Mouse (Mus musculus) CH12.LX (cell line): ENCODE data around the gene Bcas3. TPM values are rescaled to one million over a fixed set of nuclear protein-coding genes. Genes with fewer than 3 reads are reported as not detected.

ENCODE experiments used
- DNase-seq: peaks from one replicate; pipeline ENCODE4 v3.0.0-alpha.2; 2013; ENCODE audit errors: extremely low read depth
- H3K27ac ChIP-seq: 2 replicates; pipeline ENCODE4 v1.5.1; 2012; ENCODE audit warnings: low read depth, mild to moderate bottlenecking, control low read depth, moderate library complexity; ENCODE audit not compliant: insufficient read depth
- H3K27me3 ChIP-seq: replicated peaks from 2 replicates; pipeline ENCODE3; 2012; ENCODE audit warnings: inconsistent platforms
- H3K36me3 ChIP-seq, 2 experiments: replicated peaks in 1 of 2; 2 replicates each; pipeline versions ENCODE3 to v1.6.1; 2012; ENCODE audit warnings: inconsistent platforms in 1 of 2, low read length in 1 of 2, mild to moderate bottlenecking in 1 of 2, mixed read lengths in 1 of 2, moderate library complexity in 1 of 2; ENCODE audit not compliant: control insufficient read depth in 1 of 2, insufficient read depth in 1 of 2
- H3K4me1 ChIP-seq, 2 experiments: 2 replicates each; pipeline ENCODE4 v1.6.1; 2012; ENCODE audit warnings: inconsistent platforms in 1 of 2, moderate library complexity in 1 of 2; ENCODE audit not compliant: insufficient read depth in 2 of 2, control insufficient read depth in 1 of 2
- H3K4me2 ChIP-seq: 2 replicates; pipeline ENCODE4 v1.6.1; 2012; ENCODE audit warnings: low read depth, mild to moderate bottlenecking, control low read depth; ENCODE audit not compliant: poor library complexity, insufficient read depth, severe bottlenecking
- H3K4me3 ChIP-seq, 3 experiments: fragments of 150-350 bp in 1 of 3; sonication (generic) in 1 of 3; replicated peaks in 1 of 3; 2 replicates each; pipeline versions ENCODE3 to v1.5.1; 2011 to 2012; ENCODE audit warnings: low read depth in 2 of 3, low read length in 2 of 3, mild to moderate bottlenecking in 2 of 3, moderate library complexity in 2 of 3, control low read depth in 1 of 3, improper control_type of control experiment in 1 of 3, inconsistent platforms in 1 of 3, mixed read lengths in 1 of 3; ENCODE audit not compliant: poor library complexity in 1 of 3
- H3K79me2 ChIP-seq: replicated peaks from 2 replicates; pipeline ENCODE4 v1.6.1; 2012; ENCODE audit warnings: mild to moderate bottlenecking, moderate library complexity; ENCODE audit not compliant: control insufficient read depth, poor library complexity, insufficient read depth, severe bottlenecking; ENCODE audit errors: extremely low read depth
- H3K9ac ChIP-seq: 2 replicates; pipeline ENCODE4 v1.6.1; 2012; ENCODE audit warnings: low read depth, mild to moderate bottlenecking, control low read depth, moderate library complexity; ENCODE audit not compliant: insufficient read depth
- H3K9me3 ChIP-seq: replicated peaks from 2 replicates; pipeline ENCODE3; 2012; ENCODE audit warnings: low read length, inconsistent platforms, mixed read lengths
- BHLHE40 ChIP-seq: IDR thresholded peaks from 2 replicates; pipeline ENCODE4 v1.6.1; 2011; ENCODE audit warnings: mild to moderate bottlenecking, low read depth, low read length, improper control_type of control experiment
- CHD1 ChIP-seq: IDR thresholded peaks from 2 replicates; pipeline ENCODE4 v1.6.1; 2012; ENCODE audit warnings: low read depth, low read length, improper control_type of control experiment, inconsistent platforms
- CHD2 ChIP-seq: IDR thresholded peaks from 2 replicates; pipeline ENCODE4 v1.6.1; 2011; ENCODE audit warnings: low read length, improper control_type of control experiment
- CTCF ChIP-seq, 2 experiments: IDR thresholded peaks in 1 of 2; conservative IDR thresholded peaks in 1 of 2; 2 replicates each; pipeline ENCODE4 v1.5.1; 2011 to 2012; ENCODE audit warnings: low read depth in 2 of 2, low read length in 2 of 2, improper control_type of control experiment in 1 of 2, inconsistent platforms in 1 of 2, mild to moderate bottlenecking in 1 of 2, moderate library complexity in 1 of 2
- E2F4 ChIP-seq: IDR thresholded peaks from 2 replicates; pipeline ENCODE4 v1.6.1; 2011; ENCODE audit warnings: low read depth, low read length, improper control_type of control experiment; ENCODE audit not compliant: insufficient replicate concordance
- EP300 ChIP-seq: IDR thresholded peaks from 2 replicates; pipeline ENCODE4 v1.6.1; 2011; ENCODE audit warnings: low read length, improper control_type of control experiment
- ETS1 ChIP-seq: conservative IDR thresholded peaks from 2 replicates; pipeline ENCODE4 v1.6.1; 2012; ENCODE audit warnings: low read depth, mild to moderate bottlenecking, inconsistent platforms, low read length, improper control_type of control experiment, moderate library complexity
- HCFC1 ChIP-seq: IDR thresholded peaks from 2 replicates; pipeline ENCODE4 v1.6.1; 2012; ENCODE audit warnings: low read depth, mild to moderate bottlenecking, inconsistent platforms, low read length, improper control_type of control experiment
- IRF4 ChIP-seq: IDR thresholded peaks from 2 replicates; pipeline ENCODE4 v1.6.1; 2014; ENCODE audit warnings: low read depth, mild to moderate bottlenecking, inconsistent platforms, low read length, improper control_type of control experiment
- JUN ChIP-seq: IDR thresholded peaks from 2 replicates; pipeline ENCODE4 v1.6.1; 2011; ENCODE audit warnings: low read depth, mild to moderate bottlenecking, low read length, improper control_type of control experiment, moderate library complexity; ENCODE audit not compliant: insufficient read depth
- JUND ChIP-seq: conservative IDR thresholded peaks from 2 replicates; pipeline ENCODE4 v1.6.1; 2011; ENCODE audit warnings: low read depth, low read length, improper control_type of control experiment
- KAT2A ChIP-seq: IDR thresholded peaks from 2 replicates; pipeline ENCODE4 v1.6.1; 2012; ENCODE audit warnings: low read length, improper control_type of control experiment, inconsistent platforms; ENCODE audit not compliant: insufficient replicate concordance
- MAX ChIP-seq: IDR thresholded peaks from 2 replicates; pipeline ENCODE4 v1.6.1; 2011; ENCODE audit warnings: low read length, improper control_type of control experiment
- NELFE ChIP-seq: IDR thresholded peaks from 2 replicates; pipeline ENCODE4 v1.6.1; 2011; ENCODE audit warnings: low read depth, low read length, improper control_type of control experiment
- POLR2AphosphoS2 ChIP-seq: IDR thresholded peaks from 2 replicates; pipeline ENCODE4 v1.6.1; 2011; ENCODE audit warnings: low read depth, low read length, improper control_type of control experiment
- RAD21 ChIP-seq: IDR thresholded peaks from 2 replicates; pipeline ENCODE4 v1.6.1; 2011; ENCODE audit warnings: low read depth, mild to moderate bottlenecking, low read length, improper control_type of control experiment, moderate library complexity
- SIN3A ChIP-seq: IDR thresholded peaks from 2 replicates; pipeline ENCODE4 v1.6.1; 2012; ENCODE audit warnings: low read length, improper control_type of control experiment, inconsistent platforms
- SMC3 ChIP-seq: IDR thresholded peaks from 2 replicates; pipeline ENCODE4 v1.6.1; 2011; ENCODE audit warnings: low read depth, low read length, improper control_type of control experiment
- TBP ChIP-seq: conservative IDR thresholded peaks from 2 replicates; pipeline ENCODE4 v1.6.1; 2011; ENCODE audit warnings: low read depth, low read length, improper control_type of control experiment
- TCF12 ChIP-seq: IDR thresholded peaks from 2 replicates; pipeline ENCODE4 v1.6.1; 2014; ENCODE audit warnings: low read depth, mild to moderate bottlenecking, inconsistent platforms, low read length, improper control_type of control experiment
- UBTF ChIP-seq: IDR thresholded peaks from 2 replicates; pipeline ENCODE4 v1.6.1; 2012; ENCODE audit warnings: low read depth, mild to moderate bottlenecking, inconsistent platforms, low read length, improper control_type of control experiment, moderate library complexity
- USF1 ChIP-seq: IDR thresholded peaks from 2 replicates; pipeline ENCODE4 v1.6.1; 2014; ENCODE audit warnings: low read depth, mild to moderate bottlenecking, inconsistent platforms, low read length, improper control_type of control experiment
- ZC3H11A ChIP-seq: IDR thresholded peaks from 2 replicates; pipeline ENCODE4 v1.6.1; 2012; ENCODE audit warnings: low read depth, mild to moderate bottlenecking, inconsistent platforms, low read length, improper control_type of control experiment
- ZKSCAN1 ChIP-seq: IDR thresholded peaks from 2 replicates; pipeline ENCODE4 v1.6.1; 2012; ENCODE audit warnings: low read depth, inconsistent platforms, low read length, improper control_type of control experiment, borderline replicate concordance
- ZMIZ1 ChIP-seq: IDR thresholded peaks from 2 replicates; pipeline ENCODE4 v1.6.1; 2012; ENCODE audit warnings: low read depth, mild to moderate bottlenecking, inconsistent platforms, low read length, improper control_type of control experiment
- ZNF384 ChIP-seq: IDR thresholded peaks from 2 replicates; pipeline ENCODE4 v1.6.1; 2012; ENCODE audit warnings: low read depth, low read length, improper control_type of control experiment, inconsistent platforms
- dilution Hi-C: fragments of 300-500 bp; cut with MboI; formaldehyde crosslinking; loops from 2 replicates; pipeline ENCODE4 v1.14.3; 2020; ENCODE audit warnings: low sequenced_read_pairs; ENCODE audit not compliant: extremely low pct_unique_long_range_greater_than_20kb, extremely low pct_ligation_motif_present
- in situ Hi-C: fragments of 300-500 bp; cut with MboI; formaldehyde crosslinking; loops from 3 replicates; pipeline ENCODE4 v1.14.3; 2019; ENCODE audit warnings: low sequenced_read_pairs, low pct_ligation_motif_present, low pct_unique_long_range_greater_than_20kb, mixed read lengths
- polyA plus RNA-seq: library from polyadenylated mRNA; unstranded; fragments of >175 nt; gene quantifications from 2 replicates; pipeline ENCODE4 v1.2.1, GENCODE M21; 2012; ENCODE audit warnings: low read depth; ENCODE audit not compliant: insufficient read length
- total RNA-seq, 2 experiments: library from RNA; depleted of rRNA; stranded (reverse); fragments of 300-350 nt in 1 of 2; fragments of >200 nt in 1 of 2; gene quantifications; 2 replicates each; pipeline ENCODE4 v1.2.3; 2012 to 2014

The Bcas3 gene
- total and polyA plus RNA-seq, 3 experiments, result 8.2 to 21.3 (median 9.7) TPM

- no peaks in the 10 kb centered on the region for H3K9me3 ChIP-seq
- in situ Hi-C loops, result no loop called here
- H3K79me2 ChIP-seq, result no peaks in the 10 kb centered on the region
- no peak overlapping the region for H3K27ac ChIP-seq
- no peak overlapping the region for H3K4me3 ChIP-seq
- DNase-seq, result no peak
- H3K27me3 ChIP-seq, result no peaks in the 10 kb centered on the region
- no peak overlapping the region for H3K4me2 ChIP-seq
- H3K4me1 ChIP-seq, result peaks cover 0 to 13% of the 10 kb centered on the region in 2 experiments; a peak in 2 of 4 replicates
- H3K36me3 ChIP-seq, result no peaks in the 10 kb centered on the region
- TF ChIP-seq HCFC1 (no peak), SMC3 (no peak), E2F4 (no peak), ZMIZ1 (no peak), TBP (no peak), KAT2A (no peak), RAD21 (no peak), ZKSCAN1 (no peak), USF1 (no peak)
- no peak overlapping the region for H3K9ac ChIP-seq
- dilution Hi-C loops, result no loop called here
Measured at GRCm38 (mm10) chr11:85774707-85775106, 421.7 kb downstream of the Bcas3 start.

GRCm38 (mm10) chr11:85775492-85775891 is 422.5 kb downstream of the Bcas3 start:
- Histone ChIP-seq H3K9ac (no peak overlapping the region), H3K27ac (no peak overlapping the region), H3K9me3 (no peaks in the 10 kb centered on the region), H3K79me2 (no peaks in the 10 kb centered on the region), H3K27me3 (no peaks in the 10 kb centered on the region), H3K4me3 (no peak overlapping the region), H3K36me3 (no peaks in the 10 kb centered on the region), H3K4me1 (peaks cover 0 to 13% of the 10 kb centered on the region in 2 experiments; a peak in 2 of 4 replicates), H3K4me2 (no peak overlapping the region)
- no peak for DNase-seq
- in situ Hi-C loops (no loop called here), dilution Hi-C loops (no loop called here)
- no peak for TF ChIP-seq CTCF (conservative IDR thresholded peaks at IDR 0.05 in 1 of 2, IDR thresholded peaks at IDR 0.05 in 1 of 2; ENCODE audit: low read depth in 2 of 2, low read length in 2 of 2)
- TF ChIP-seq ETS1, result no peak
- no peak for TF ChIP-seq IRF4
- no peak for TF ChIP-seq EP300
- no peak for TF ChIP-seq CHD1
- no peak for TF ChIP-seq JUN
- TF ChIP-seq USF1, result no peak
- no peak for TF ChIP-seq MAX
- no peak for TF ChIP-seq UBTF
- no peak for TF ChIP-seq SIN3A
- TF ChIP-seq ZNF384, result no peak
- no peak for TF ChIP-seq NELFE
- no peak for TF ChIP-seq RAD21
- no peak for TF ChIP-seq E2F4
- no peak for TF ChIP-seq TCF12
- TF ChIP-seq ZC3H11A, result no peak
- TF ChIP-seq POLR2AphosphoS2, result no peak
- TF ChIP-seq JUND, result no peak
- no peak for TF ChIP-seq BHLHE40
- no peak for TF ChIP-seq CHD2
